Mouse (Mus musculus) embryonic fibroblast, embryonic 13.5 days (primary cell): ENCODE results near the gene Sirt4.

Experiments
- CTCF ChIP-seq: IDR thresholded peaks from 2 replicates; pipeline ENCODE4 v1.5.1; 2011; ENCODE audit warnings: mild to moderate bottlenecking, control low read depth, low read length, moderate library complexity, borderline replicate concordance; ENCODE audit not compliant: insufficient read depth
- POLR2A ChIP-seq: IDR thresholded peaks from 2 replicates; pipeline ENCODE4 v1.6.1; 2011; ENCODE audit warnings: low read depth, mild to moderate bottlenecking, control low read depth, low read length, moderate library complexity

DNA sequence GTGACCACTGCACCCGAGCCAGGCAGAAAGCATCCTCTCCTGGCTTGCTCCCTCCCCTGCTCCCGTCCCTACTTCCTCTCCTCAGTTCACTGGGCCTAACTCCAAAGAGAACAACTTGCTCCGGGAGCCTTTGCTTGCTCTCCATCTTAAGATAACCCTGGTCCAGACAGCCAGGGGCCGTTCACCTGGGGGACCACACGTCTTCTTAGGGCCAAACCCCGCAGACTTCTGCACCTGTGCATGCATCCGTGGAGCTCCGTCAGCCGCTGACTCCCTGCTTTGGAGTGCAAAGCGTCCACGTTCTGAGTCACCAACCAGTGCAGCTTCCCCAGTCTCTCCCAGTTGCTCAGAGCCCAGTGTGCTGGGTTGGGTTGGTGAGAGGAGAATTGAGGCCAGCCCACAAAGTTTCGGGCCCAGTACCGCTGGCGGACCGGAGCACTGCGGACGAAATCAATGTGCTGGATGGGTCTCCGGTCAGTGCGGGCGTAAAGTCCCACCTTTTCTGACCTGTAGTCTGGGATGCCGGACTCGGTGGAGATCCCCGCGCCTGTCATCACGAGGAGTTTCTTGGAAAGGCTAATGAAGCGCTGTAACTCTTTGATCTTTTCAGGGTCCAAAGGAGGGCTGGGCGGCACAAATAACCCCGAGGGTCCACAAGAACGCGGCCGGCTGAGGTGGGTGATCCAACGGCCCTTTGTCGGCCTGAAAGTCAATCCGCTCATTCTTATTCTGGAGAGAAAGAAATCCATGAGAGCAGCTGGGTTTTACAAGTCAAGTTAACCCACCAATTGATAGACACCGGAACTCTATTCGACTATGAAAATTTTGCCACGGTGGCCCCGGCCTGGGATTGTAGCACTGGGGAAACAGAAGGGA lies 1.9 kb downstream of the Sirt4 start:
- no peak for TF ChIP-seq POLR2A
- no peak for TF ChIP-seq CTCF
